Mouse (Mus musculus): ENCODE measurements around the gene Crim1. TPM values are rescaled to one million over a fixed set of nuclear protein-coding genes. Genes with fewer than 3 reads are reported as not detected.
A peak's percentile ranks its signal among the peaks of the same experiment; 100 is the strongest.

Crim1 gene
- polyA plus RNA-seq (2012) = 0.07 and 0.10 TPM in 2 replicates

DNA sequence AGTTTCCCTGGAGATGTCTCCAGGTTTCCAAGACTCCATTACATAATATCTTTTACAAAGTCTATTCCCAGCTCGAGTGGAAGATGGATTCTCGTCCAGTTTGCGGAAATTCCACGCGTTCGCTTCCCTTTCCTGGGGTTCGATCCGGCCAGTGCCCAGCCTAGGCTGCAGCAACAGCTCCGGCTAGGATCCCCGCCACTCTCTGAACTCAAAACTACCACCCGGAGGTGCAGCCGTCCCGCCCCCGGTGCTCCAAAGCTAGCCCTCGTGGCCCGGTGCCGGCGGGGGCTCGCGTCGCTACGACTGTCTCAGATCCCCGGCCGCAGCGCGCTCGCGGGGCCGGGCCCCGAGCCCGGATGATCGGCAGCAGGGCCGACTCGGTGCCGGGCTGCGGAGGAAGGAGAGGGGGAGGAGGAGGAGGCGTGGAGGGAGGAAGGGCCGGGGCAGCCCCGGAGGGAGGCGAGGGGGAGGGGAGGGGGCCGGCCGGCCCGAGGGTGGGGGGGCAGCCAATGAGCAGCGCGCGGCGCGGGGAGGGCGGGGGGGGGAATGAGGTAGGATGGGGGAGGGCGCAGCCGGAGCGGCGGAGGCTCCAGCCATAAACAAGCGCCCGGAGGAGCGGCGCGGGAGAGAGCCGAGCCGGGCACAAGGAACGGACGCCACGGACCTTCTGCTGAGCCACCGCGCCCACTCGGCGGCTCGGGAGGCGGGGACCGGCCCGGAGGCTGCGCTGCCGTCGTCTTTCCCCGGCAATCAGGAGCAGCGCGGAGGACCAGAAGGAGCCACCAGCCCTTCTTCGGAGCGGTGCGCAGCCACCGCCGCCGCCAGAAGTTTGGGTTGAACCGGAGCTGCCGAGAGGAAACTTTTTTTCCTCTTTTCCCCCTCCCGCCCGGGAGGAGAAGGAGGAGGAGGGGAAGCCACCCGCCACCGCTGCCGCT is at the start of gene Crim1:
Gene Crim1 (plus strand): TSS at position 623 of the 935 bp plus-strand sequence.
- no peaks in the 10 kb centered on the region for H3K36me3 ChIP-seq (ENCODE audit: control insufficient read depth)
- TF ChIP-seq GATA1 (IDR thresholded peaks at IDR 0.05; ENCODE audit: low read length) (no peak), TAL1 (IDR thresholded peaks at IDR 0.05; ENCODE audit: low read length) (no peak)
- peaks cover 25% of the 10 kb centered on the region for H3K4me1 ChIP-seq (ENCODE audit: control insufficient read depth)
- peaks cover 56% of the 10 kb centered on the region for H3K27me3 ChIP-seq (ENCODE audit: control insufficient read depth)
- H3K9me3 ChIP-seq (ENCODE audit: control insufficient read depth, low read length) = no peaks in the 10 kb centered on the region
- peak within 1 kb of the TSS; percentile 65 for H3K4me3 ChIP-seq (replicated peaks)

DNA sequence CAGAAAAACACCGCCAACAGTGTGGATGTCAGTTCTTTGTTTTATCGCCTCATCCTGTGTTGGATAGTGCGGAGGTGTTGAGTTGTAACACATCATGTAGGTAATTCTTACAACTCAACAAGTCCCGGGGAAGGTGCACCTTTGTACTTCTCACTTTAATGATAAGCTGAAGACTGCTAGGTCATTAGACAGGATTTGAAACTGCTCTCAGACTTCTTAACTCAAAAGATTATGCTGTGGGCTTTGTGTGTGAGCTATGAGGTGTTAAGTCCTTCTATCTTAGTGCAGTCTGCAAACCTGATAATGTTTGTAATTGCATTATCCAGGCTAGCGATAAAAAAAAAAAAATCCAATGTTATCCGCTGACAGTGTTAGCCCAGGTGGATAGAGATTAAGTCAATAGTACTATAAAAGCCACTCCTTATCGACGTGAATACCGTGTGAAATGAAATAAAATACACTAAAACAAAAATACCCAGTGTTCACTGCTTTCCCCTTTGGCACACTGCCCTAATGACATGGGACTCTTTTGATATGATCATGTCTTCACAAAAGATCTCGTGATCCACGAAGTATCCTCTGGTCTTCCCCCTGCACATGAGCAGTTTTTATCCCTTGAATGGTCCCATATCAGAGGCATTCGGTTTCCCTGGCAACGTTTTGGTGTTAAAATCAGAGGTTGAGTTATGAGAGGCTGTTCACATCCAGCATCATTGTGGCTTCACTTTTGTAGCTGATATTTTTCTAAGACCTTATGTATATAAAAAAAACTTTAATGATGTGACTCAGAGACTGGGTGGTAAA is 48.4 kb upstream of the Crim1 start:
- H3K4me1 ChIP-seq (ENCODE audit: control insufficient read depth) = no peaks in the 10 kb centered on the region

DNA sequence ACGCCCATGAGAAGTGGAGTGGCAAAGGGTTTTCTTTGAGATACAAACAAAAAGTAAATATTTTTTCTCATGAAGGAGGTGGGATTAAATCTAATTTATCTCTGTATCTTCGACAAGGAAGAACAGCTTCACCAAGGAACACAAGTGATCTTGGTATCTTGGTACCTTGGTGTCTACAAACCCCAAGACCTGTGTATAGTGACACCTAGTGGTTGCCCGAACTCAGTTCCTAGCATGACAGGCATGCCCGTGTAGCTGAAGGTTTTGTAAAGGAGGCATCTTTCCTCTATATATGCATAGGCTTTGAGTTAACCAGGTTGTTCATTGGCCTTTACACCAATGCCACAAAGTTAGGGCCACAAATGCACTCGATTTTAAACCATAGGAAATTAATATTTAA is 36.8 kb upstream of the Crim1 start:
- Histone ChIP-seq H3K4me3 (replicated peaks) (no peak overlapping the region), H3K36me3 (ENCODE audit: control insufficient read depth) (no peaks in the 10 kb centered on the region), H3K4me1 (ENCODE audit: control insufficient read depth) (no peaks in the 10 kb centered on the region; the same call in 1 of the 2 replicates), H3K27me3 (ENCODE audit: control insufficient read depth) (no peaks in the 10 kb centered on the region), H3K9me3 (ENCODE audit: control insufficient read depth, low read length) (no peaks in the 10 kb centered on the region)
- no peak for TF ChIP-seq TAL1 (IDR thresholded peaks at IDR 0.05; ENCODE audit: low read length)

More for the DNA sequence above, 48.4 kb upstream of the Crim1 start:
- Histone ChIP-seq H3K9me3 (ENCODE audit: control insufficient read depth, low read length) (no peaks in the 10 kb centered on the region), H3K36me3 (ENCODE audit: control insufficient read depth) (no peaks in the 10 kb centered on the region), H3K27me3 (ENCODE audit: control insufficient read depth) (no peaks in the 10 kb centered on the region), H3K4me3 (replicated peaks) (no peak overlapping the region)
- TF ChIP-seq TAL1 (IDR thresholded peaks at IDR 0.05; ENCODE audit: low read length) = no peak
- no peak for TF ChIP-seq GATA1 (IDR thresholded peaks at IDR 0.05; ENCODE audit: low read length)

DNA sequence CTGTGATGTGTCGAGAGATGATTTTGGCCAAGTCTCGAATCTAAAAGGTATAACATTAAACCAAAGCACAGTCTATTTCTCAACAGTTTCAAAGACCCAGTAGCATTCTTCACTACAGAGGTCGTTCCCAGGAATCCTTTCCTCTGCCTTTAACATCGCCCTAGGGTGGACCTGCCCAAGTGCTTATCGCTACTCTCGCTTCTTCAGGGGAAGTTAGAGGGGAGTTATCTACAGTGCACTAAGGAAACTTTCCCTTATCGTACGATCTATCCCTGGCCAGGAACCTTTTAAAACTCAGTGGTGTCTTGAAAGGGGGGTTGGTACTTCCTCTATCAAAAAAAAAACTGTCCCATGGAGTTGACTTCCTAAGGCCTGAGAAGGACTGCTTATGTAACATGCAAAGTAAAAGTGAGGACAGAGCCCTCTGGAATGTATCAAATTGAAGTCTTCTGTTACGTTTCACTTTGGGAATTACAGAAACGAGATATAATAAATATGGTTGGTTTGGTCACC is 36.3 kb upstream of the Crim1 start:
- Histone ChIP-seq H3K4me1 (ENCODE audit: control insufficient read depth) (no peaks in the 10 kb centered on the region; the same call in 1 of the 2 replicates), H3K4me3 (replicated peaks) (no peak overlapping the region), H3K27me3 (ENCODE audit: control insufficient read depth) (no peaks in the 10 kb centered on the region), H3K36me3 (ENCODE audit: control insufficient read depth) (no peaks in the 10 kb centered on the region), H3K9me3 (ENCODE audit: control insufficient read depth, low read length) (no peaks in the 10 kb centered on the region)
- TF ChIP-seq TAL1 (IDR thresholded peaks at IDR 0.05; ENCODE audit: low read length) = no peak
- TF ChIP-seq GATA1 (IDR thresholded peaks at IDR 0.05; ENCODE audit: low read length) = no peak

DNA sequence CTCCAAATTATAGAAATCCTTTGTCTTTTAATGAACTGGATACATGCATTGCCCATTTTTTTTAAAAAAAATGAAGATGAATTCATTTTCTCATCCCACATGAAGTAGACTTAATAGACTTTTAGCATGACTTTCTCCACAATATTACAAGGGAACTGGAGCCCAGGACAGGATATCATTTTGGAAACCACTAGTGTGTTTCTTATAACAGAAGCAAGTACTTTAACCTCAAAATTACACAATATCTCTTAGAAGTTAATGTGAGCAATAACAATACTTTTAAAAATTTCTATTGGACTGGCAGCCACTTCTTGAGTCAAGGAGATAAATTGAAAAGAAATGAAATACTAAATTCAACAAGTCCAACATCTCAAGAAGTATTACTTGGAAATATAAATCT is 34.2 kb upstream of the Crim1 start:
- TF ChIP-seq TAL1 (IDR thresholded peaks at IDR 0.05; ENCODE audit: low read length) = no peak
- no peak for TF ChIP-seq GATA1 (IDR thresholded peaks at IDR 0.05; ENCODE audit: low read length)
- Histone ChIP-seq H3K4me1 (ENCODE audit: control insufficient read depth) (no peaks in the 10 kb centered on the region; the same call in 1 of the 2 replicates), H3K27me3 (ENCODE audit: control insufficient read depth) (no peaks in the 10 kb centered on the region), H3K4me3 (replicated peaks) (no peak overlapping the region), H3K36me3 (ENCODE audit: control insufficient read depth) (no peaks in the 10 kb centered on the region), H3K9me3 (ENCODE audit: control insufficient read depth, low read length) (no peaks in the 10 kb centered on the region)

DNA sequence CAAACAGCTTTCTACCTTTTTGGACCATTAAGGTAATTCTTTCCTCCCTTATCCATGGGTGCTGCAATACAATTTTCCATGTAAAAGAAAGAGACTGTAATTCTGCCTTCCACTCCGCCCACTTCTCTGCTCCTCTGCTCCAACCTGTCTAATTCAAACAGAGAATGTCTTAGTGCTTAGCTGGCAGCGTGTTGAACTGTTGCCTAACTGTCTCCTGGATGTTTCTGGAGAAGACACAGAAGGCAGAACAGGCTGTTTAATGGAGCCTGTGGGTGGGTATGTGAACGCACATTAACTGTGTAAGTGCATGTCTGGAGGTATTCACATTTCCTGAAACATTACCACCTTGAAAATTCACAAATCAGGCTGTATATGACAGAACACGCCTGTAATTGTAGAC is 33.5 kb upstream of the Crim1 start:
- Histone ChIP-seq H3K4me3 (replicated peaks) (no peak overlapping the region), H3K4me1 (ENCODE audit: control insufficient read depth) (no peaks in the 10 kb centered on the region; the same call in 1 of the 2 replicates), H3K27me3 (ENCODE audit: control insufficient read depth) (no peaks in the 10 kb centered on the region), H3K9me3 (ENCODE audit: control insufficient read depth, low read length) (no peaks in the 10 kb centered on the region), H3K36me3 (ENCODE audit: control insufficient read depth) (no peaks in the 10 kb centered on the region)
- no peak for TF ChIP-seq GATA1 (IDR thresholded peaks at IDR 0.05; ENCODE audit: low read length)
- TF ChIP-seq TAL1 (IDR thresholded peaks at IDR 0.05; ENCODE audit: low read length) = no peak

DNA sequence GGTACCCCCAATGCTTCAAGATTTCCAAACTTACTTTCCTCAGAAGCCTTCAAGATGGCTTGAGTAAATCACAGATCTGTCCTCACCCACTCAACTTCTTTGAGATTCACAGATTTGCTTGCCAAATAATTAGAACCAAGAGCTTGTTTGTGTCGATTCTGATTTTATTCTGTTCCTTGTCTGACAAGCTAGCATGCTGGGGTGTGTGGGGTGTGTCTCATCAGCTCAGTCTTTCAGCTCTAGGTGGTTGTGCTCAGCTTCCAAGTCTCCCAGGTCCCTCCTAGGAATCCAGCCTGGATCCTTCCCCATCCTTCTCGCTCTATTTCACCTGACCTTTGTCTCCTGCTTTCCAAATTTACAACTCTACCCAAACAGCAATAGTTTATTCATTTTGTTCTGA is 27.7 kb upstream of the Crim1 start:
- TF ChIP-seq GATA1 (IDR thresholded peaks at IDR 0.05; ENCODE audit: low read length) = no peak
- TF ChIP-seq TAL1 (IDR thresholded peaks at IDR 0.05; ENCODE audit: low read length) = no peak
- Histone ChIP-seq H3K9me3 (ENCODE audit: control insufficient read depth, low read length) (no peaks in the 10 kb centered on the region), H3K27me3 (ENCODE audit: control insufficient read depth) (no peaks in the 10 kb centered on the region), H3K4me1 (ENCODE audit: control insufficient read depth) (no peaks in the 10 kb centered on the region), H3K4me3 (replicated peaks) (no peak overlapping the region), H3K36me3 (ENCODE audit: control insufficient read depth) (no peaks in the 10 kb centered on the region)

DNA sequence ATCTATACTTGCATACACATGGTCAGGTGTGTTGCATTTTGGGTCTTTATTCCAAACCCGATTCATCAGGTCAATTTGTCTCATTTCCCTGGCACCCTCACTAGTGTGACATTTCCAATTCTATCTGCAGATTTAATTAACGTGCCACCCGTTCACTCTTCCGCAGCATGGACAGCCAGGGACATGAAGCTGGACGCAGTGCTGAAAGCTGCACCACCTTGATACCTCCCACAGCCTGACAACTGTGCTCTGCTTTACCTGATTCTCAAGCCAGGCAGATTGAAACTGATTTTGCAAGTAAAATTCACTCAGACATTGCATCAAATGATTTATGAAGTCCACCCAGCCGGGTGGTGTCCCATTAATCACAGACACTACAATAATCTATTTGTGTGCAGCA is 19.3 kb upstream of the Crim1 start:
- no peaks in the 10 kb centered on the region for H3K27me3 ChIP-seq (ENCODE audit: control insufficient read depth)
- no peaks in the 10 kb centered on the region for H3K9me3 ChIP-seq (ENCODE audit: control insufficient read depth, low read length)
- H3K36me3 ChIP-seq (ENCODE audit: control insufficient read depth) = no peaks in the 10 kb centered on the region
- H3K4me1 ChIP-seq (ENCODE audit: control insufficient read depth) = no peaks in the 10 kb centered on the region
- H3K4me3 ChIP-seq (replicated peaks) = no peak overlapping the region
- TF ChIP-seq TAL1 (IDR thresholded peaks at IDR 0.05; ENCODE audit: low read length) (no peak), GATA1 (IDR thresholded peaks at IDR 0.05; ENCODE audit: low read length) (no peak)

DNA sequence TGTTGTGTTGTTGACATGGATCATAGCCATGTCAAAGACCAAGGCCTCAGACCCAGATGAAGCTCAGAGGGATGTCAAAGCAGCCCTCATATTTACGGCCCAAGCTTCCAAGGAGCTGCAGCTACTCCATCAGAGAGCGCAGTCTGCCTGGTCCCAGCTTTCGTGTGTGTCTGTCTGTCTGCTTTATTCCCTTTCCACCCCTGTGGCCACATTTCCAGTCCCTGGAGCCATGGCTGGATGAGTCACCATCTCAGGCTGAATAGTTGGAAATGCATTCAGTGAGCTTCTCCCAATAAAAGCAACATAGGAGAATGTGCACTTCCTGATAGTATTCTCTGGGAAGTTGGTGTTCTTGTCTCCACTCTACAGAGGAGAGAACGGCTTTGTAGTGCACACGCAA is 3.9 kb upstream of the Crim1 start:
- H3K9me3 ChIP-seq (ENCODE audit: control insufficient read depth, low read length) = no peaks in the 10 kb centered on the region
- H3K27me3 ChIP-seq (ENCODE audit: control insufficient read depth) = peaks cover 38% of the 10 kb centered on the region
- TF ChIP-seq GATA1 (IDR thresholded peaks at IDR 0.05; ENCODE audit: low read length) = no peak
- TF ChIP-seq TAL1 (IDR thresholded peaks at IDR 0.05; ENCODE audit: low read length) = no peak
- H3K4me1 ChIP-seq (ENCODE audit: control insufficient read depth) = peaks cover 19% of the 10 kb centered on the region
- no peak overlapping the region for H3K4me3 ChIP-seq (replicated peaks)
- H3K36me3 ChIP-seq (ENCODE audit: control insufficient read depth) = no peaks in the 10 kb centered on the region

Data from erythroblast, embryonic 14.5 days (primary cell).